Mouse (Mus musculus) embryo, embryonic 11 days (tissue): ENCODE results near the gene Gm20890.
"Not testable (repeated sequence)": the region's sequence is repeated elsewhere in the genome, so short reads cannot be mapped to it uniquely, and the experiment has no call there.

ENCODE experiments used
- DNase-seq: peaks from one replicate; pipeline ENCODE4 v3.0.0-alpha.2; 2015

Gm20890 gene

GRCm38 (mm10) chrY:26776699-26777098, at the start of gene Gm20890:
Gene Gm20890 (minus strand): TSS chrY:26776799.
- DNase-seq: not testable (repeated sequence)
